Mouse (Mus musculus) liver, embryonic 14.5 days (tissue): Measurements from ENCODE around the gene Fbrsl1.

ENCODE experiments used
- CTCF ChIP-seq: IDR thresholded peaks from 2 replicates; pipeline ENCODE4 v1.5.1; 2016; ENCODE audit warnings: antibody characterized with exemption, low read depth, control low read depth
- EP300 ChIP-seq: IDR thresholded peaks from 2 replicates; pipeline ENCODE4 v1.6.1; 2016; ENCODE audit warnings: antibody characterized with exemption, low read depth

DNA sequence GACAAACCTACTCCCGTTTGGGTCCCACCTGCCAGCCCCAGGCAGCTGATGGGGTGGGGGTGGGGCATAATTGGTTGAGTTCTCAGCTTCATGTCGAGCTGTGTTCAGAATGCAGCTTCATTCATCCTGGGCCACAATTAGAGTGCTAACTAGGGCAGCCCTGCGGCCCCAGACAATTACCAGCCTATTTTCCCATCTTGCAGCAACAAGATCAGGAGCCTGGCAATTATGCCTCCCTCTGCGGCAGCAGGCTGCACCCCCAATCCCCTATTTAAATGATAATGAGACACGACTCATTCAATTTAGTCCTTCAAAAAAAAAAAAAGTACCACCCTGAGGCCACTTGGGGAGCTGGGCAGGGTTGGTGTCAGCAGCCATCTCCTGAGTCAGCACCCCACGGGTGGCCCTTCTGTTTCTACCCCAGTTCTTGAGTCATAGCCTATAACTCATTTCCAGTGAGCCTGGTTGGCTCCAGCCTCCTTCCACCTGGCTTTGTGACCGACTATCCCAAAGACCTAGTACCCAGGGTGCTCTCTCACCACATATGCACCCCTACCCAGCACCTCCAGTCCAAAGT is 31.4 kb downstream of the Fbrsl1 start:
- no peak for TF ChIP-seq CTCF
- TF ChIP-seq EP300, result no peak
